Mouse (Mus musculus): ENCODE measurements around the gene Clmn.

Gene Clmn

GRCm38 (mm10) chr12:104864439-104865165, at the start of gene Clmn:
Gene Clmn, minus strand, starts transcription at chr12:104865076.
- in situ Hi-C loops (cut with MboI; ENCODE audit: low sequenced_read_pairs), result no loop called here

DNA sequence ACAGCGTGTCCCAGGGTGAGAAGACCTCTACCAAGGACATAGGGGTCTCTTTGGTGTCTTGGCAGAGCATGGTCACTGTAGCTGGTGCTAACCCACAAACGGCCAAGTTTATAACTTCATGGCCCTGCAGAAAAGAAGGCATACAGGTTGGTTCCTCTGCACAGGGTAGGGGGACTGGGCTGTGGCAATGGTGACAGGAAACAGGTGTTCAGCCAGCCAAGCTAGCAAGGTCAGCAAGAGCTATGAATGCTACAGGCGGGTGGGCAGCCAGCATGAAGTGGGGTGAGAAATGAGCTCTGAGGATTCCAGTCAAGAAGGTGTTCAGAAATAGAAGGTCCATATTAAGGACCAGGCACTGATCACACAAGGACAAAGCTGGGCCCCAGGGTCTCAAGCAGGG, 48.1 kb upstream of the Clmn start:
- in situ Hi-C loops (cut with MboI; ENCODE audit: low sequenced_read_pairs), result no loop called here

GRCm38 (mm10) chr12:104912281-104912933, 47.5 kb upstream of the Clmn start:
- in situ Hi-C loops (cut with MboI; ENCODE audit: low sequenced_read_pairs), result no loop called here

- in situ Hi-C loops (cut with MboI; ENCODE audit: low sequenced_read_pairs), result no loop called here
Measured at GRCm38 (mm10) chr12:104909750-104910149, 44.9 kb upstream of the Clmn start.

- in situ Hi-C loops (cut with MboI; ENCODE audit: low sequenced_read_pairs), result no loop called here
Measured at GRCm38 (mm10) chr12:104908986-104909385, 44.1 kb upstream of the Clmn start.

DNA sequence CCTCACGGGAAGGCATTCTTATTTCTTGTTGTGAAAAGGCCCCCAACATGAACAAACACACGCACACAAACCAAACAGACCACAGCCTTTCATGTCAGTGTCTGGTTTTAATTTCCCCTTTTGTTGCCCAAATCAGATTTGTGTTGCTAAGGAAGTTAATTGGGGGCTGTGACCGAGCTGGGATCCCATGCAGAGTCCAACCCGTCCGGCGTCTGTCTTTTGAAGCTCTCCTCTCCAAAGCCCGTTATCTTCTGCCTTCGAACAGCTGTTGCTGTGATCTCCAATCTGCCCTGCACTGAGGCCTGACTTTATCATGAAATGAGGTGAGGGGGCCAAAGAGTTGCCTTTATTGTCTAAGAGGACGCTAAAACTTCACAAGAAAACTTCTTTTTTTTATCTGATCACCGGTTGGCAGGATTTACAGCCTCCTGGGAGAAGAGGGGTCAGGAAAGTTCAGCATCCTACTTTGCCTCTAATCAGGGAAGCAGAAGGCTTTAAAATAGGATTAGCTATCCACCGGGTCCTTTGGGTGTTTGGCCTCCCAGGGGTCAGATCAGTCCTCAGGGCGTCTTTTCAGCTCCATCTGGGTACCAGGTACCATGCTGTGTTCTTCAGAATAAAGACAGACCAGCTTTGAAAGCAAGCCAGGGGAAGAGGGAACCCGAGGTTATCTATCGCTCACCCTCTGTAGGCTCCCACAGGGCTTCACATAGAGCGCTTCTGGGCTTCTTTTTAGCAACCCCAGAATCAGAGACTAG, 43.3 kb upstream of the Clmn start:
- in situ Hi-C loops (cut with MboI; ENCODE audit: low sequenced_read_pairs), result no loop called here

- in situ Hi-C loops (cut with MboI; ENCODE audit: low sequenced_read_pairs), result no loop called here
Measured at GRCm38 (mm10) chr12:104907133-104907532, 42.3 kb upstream of the Clmn start.

- in situ Hi-C loops (cut with MboI; ENCODE audit: low sequenced_read_pairs), result no loop called here
Measured at GRCm38 (mm10) chr12:104904138-104904537, 39.3 kb upstream of the Clmn start.

DNA sequence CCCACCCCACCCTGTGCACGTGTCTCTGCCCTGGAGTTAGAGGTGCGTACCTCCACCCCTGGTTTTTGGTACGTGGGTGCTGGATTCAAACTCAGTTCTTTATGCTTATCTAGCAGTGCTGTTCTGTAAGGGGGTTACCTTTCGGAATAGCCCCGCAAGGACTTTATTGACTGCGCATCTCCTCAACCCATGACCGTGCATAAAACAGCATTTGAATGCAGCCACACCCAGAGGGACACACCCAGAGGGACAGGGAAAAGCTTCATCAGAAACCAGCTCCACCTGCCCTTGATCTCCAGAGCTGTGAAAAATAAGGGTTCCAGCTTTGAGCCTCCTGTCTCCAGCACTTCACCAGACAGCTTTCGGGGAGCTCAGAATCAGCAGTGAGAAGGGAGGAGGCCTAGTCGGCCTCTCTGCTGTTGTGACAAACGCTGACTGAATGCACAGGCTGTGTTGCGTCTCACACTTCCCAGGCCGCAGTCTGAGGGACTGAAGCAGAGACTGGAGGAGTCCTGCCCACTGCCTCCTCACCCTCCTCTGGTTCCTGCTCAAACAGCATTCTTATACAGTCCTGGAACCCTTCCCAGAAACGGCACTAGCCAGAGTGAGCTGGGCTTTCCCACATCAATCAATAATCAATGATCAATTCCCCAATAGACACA, 37.6 kb upstream of the Clmn start:
- in situ Hi-C loops (cut with MboI; ENCODE audit: low sequenced_read_pairs), result no loop called here

GRCm38 (mm10) chr12:104901320-104901719, 36.4 kb upstream of the Clmn start:
- in situ Hi-C loops (cut with MboI; ENCODE audit: low sequenced_read_pairs), result no loop called here

DNA sequence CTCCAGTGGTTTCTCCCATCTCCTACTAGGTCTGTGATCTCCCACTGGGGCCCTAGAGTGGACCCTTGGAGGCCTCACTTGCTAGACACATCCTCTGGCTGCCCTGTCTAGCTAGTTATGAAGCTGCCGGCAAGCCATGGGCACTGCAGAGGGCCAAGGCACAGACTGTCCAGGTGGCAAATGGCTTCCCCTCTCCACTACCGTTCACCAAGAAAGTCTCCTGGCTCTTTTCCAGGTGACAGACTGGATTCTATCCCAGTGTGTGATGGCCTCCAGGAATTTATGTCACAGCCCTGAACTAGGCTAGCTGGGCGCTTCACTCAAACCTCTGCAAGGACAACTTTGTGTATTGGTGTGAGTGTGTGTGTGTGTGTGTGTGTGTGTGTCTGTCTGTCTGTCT, 35.0 kb upstream of the Clmn start:
- in situ Hi-C loops (cut with MboI; ENCODE audit: low sequenced_read_pairs), result no loop called here

DNA sequence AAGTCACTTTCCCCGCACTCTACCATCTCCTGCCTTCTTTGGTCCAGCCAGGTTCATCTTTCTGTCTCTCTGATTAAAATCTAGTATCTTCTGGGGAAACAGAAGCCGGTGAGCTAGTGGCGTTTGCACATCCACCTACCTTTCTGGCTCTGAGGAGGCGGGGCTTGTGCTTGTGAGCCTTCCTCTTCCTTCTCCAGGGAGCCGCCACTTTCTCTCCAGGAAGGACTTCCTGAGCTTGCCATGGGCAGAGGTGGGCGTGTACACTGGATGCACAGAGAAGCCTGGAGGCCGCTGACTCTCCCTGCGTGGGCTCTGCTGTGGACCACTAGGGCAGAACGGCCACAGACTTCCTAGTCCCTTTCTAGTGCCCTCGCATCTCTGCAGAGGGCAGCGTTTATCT, 34.3 kb upstream of the Clmn start:
- in situ Hi-C loops (cut with MboI; ENCODE audit: low sequenced_read_pairs), result no loop called here

GRCm38 (mm10) chr12:104898718-104899117, 33.8 kb upstream of the Clmn start:
- in situ Hi-C loops (cut with MboI; ENCODE audit: low sequenced_read_pairs), result no loop called here

DNA sequence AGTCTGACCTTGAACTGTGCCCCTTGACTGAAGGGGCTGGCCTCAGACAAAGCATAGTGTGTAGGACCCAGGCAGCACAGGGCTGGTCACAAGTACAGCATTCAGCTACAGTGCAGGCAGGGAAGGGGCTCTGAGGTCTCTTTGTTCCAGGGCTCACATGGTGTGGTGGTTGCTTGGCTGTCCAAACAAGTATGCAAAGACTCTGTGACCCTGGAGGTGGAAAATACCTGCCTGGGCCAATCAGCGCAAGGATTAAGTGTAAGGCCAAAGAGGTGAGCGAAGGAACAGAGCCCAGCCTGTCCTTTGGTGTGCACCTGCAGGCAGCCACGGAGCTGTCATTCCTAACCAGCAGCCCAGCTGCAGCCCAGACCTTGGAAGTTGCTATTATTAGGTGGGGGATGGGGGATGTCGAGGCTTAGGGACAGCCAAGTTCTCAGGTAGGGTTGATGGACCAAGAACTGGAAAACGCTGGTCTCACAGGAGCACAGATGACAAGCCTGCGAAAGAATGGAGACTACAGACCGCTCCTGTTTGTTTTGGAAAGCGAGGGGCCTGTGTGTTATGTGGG, 32.3 kb upstream of the Clmn start:
- in situ Hi-C loops (cut with MboI; ENCODE audit: low sequenced_read_pairs), result no loop called here

DNA sequence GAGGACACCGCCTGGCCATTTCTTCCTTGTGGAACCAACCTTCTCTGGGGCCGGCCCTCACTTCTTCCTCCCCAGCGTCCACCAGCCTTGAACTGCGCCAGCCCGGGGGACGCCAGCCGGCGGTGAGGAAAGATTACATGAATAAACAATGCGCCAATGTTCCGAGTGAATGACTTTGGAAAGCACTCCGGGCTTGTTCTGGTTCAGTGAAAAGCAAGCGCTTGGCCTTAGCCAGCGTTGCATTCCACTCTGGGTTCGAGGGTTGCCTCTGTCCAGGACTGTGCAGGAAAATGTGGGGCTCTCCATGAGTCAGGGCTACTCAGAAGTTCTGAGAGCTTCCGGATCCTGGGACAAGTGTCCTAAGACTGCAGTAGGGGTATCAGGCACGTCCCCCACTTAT, 31.8 kb upstream of the Clmn start:
- in situ Hi-C loops (cut with MboI; ENCODE audit: low sequenced_read_pairs), result no loop called here

GRCm38 (mm10) chr12:104892245-104892644, 27.4 kb upstream of the Clmn start:
- in situ Hi-C loops (cut with MboI; ENCODE audit: low sequenced_read_pairs), result no loop called here

GRCm38 (mm10) chr12:104890066-104890465, 25.2 kb upstream of the Clmn start:
- in situ Hi-C loops (cut with MboI; ENCODE audit: low sequenced_read_pairs), result no loop called here

DNA sequence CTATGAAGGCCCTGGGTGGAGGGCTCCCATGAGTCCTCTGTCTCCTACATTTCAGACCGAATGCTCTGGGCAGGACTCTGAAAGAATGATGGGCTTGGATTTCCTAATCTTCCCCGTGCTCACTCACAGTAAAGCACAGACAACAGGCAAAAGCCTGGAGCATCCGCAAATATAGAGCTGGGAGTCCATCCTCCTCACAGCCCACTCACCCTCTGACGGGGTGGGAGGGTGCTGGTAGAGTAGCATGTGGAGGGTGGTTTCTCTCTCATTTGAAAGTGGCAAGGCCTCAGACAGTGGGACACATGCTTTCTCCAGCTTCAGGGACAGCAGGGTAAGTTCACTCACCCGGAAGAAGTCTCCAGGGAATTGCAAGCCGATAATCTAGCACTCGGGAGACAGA, 21.2 kb upstream of the Clmn start:
- in situ Hi-C loops (cut with MboI; ENCODE audit: low sequenced_read_pairs), result no loop called here

DNA sequence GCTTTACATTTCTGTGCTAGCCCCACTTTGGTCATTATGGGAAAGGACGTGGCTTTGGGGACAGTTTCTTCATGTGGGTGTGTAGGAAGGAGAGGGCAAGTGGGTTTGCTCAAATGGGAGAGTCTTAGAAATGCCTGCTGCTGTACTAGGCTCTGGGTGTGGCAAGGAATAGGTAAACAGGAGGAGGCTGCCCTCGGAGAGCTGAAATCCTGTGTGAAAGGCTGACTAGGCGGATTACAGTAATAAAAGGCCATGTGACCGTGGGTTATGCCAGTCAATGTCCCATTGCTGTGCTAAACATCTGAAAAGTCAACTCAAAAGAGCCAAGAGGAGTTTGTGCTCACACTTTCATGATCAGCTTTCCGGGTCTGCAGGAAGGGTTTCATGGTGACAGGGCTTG, 17.7 kb upstream of the Clmn start:
- in situ Hi-C loops (cut with MboI; ENCODE audit: low sequenced_read_pairs), result no loop called here

- in situ Hi-C loops (cut with MboI; ENCODE audit: low sequenced_read_pairs), result no loop called here
Measured at GRCm38 (mm10) chr12:104882061-104882460, 17.2 kb upstream of the Clmn start.

DNA sequence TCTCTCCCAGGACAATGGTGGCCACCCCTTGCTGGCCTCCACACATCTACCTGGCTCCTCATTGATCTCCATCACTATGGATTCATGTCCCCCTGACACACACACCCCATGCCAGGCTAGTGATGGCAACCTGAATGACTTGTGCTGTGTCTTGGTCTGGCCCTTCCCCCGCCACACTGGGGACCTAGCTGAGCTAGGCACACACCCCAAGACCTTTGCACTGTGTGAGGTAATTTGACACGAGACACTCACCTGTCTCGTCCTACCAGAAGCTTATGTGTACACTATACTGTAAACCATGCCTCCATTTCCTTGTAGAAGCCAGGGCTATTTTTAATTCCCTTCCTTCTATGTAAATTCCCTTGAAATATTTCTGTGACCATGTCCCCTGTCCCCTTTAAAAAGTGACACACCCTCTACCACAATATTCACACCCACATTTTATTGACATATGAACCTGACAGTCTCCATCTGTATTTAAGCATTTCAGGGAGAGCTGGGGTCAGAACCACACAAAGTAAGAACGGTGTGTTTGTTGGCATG, 16.7 kb upstream of the Clmn start:
- in situ Hi-C loops (cut with MboI; ENCODE audit: low sequenced_read_pairs), result no loop called here
